Mouse (Mus musculus) colon, adult 2 months (tissue): ENCODE results near the gene Aimp2. TPM values are rescaled to one million over a fixed set of nuclear protein-coding genes. Genes with fewer than 3 reads are reported as not detected.

Experiments
- polyA plus RNA-seq: library from polyadenylated mRNA; depleted of rRNA; stranded (reverse); fragments of >200 nt; gene quantifications from 2 replicates; pipeline ENCODE4 v1.2.3, GENCODE M21; 2012; rRNA removed

Aimp2 gene
- polyA plus RNA-seq: 28.1 and 38.1 TPM in 2 replicates

GRCm38 (mm10) chr5:143909417-143910400, at the start of gene Aimp2, which contains the start of gene Pms2:
Gene Aimp2 (minus strand): TSS chr5:143909847.
Gene Pms2 (plus strand): TSS chr5:143909964.

GRCm38 (mm10) chr5:143932831-143933230, 23.2 kb upstream of the Aimp2 start, which contains the start of gene Rsph10b:
Gene Rsph10b (plus strand): TSS chr5:143933035.

GRCm38 (mm10) chr5:143927875-143928274, 18.2 kb upstream of the Aimp2 start, which contains the start of gene Gm42421:
Gene Gm42421 (plus strand): TSS chr5:143928175.

GRCm38 (mm10) chr5:143897635-143898330, 11.9 kb downstream of the Aimp2 start, which contains the start of gene Ankrd61:
Gene Ankrd61 (minus strand): TSS chr5:143897685.

Other genes starting within 250 kb of the Aimp2 start
- gene Usp42, start 177.6 kb downstream of the Aimp2 start, polyA plus RNA-seq: 6.9 and 7.8 TPM in 2 replicates
- gene Eif2ak1, start 92.1 kb downstream of the Aimp2 start, polyA plus RNA-seq: 19.0 and 23.1 TPM in 2 replicates
- gene Ankrd61, start 12.2 kb downstream of the Aimp2 start, polyA plus RNA-seq: 0.12 TPM in 1 of 2 replicates, not detected in the other
- 1.4 and 1.5 TPM in 2 replicates for gene Pms2, start 117 bp upstream of the Aimp2 start, polyA plus RNA-seq
- not detected in 2 replicates for gene Gm42421, start 18.3 kb upstream of the Aimp2 start, polyA plus RNA-seq
- gene Rsph10b, start 23.2 kb upstream of the Aimp2 start, polyA plus RNA-seq: 0.08 TPM in 1 of 2 replicates, not detected in the other
- gene Ccz1, start 105.0 kb upstream of the Aimp2 start, polyA plus RNA-seq: 7.2 and 8.0 TPM in 2 replicates
- gene Ocm, start 116.8 kb upstream of the Aimp2 start, polyA plus RNA-seq: not detected in 2 replicates
- gene Lmtk2, start 190.6 kb upstream of the Aimp2 start, polyA plus RNA-seq: 19.9 TPM in 2 replicates